Comparison of ENCODE assay signal across 8 mouse cellular contexts in genomic region chr4:114986591-114987432, GRCm38 (mm10). TPM values are rescaled to one million over a fixed set of nuclear protein-coding genes. Genes with fewer than 3 reads are reported as not detected.
A peak's percentile ranks its signal among the peaks of the same experiment; 100 is the strongest.
DNase-seq lines count a peak whose midpoint lies in the region; ATAC-seq lines count a peak whose summit lies in the region.

Gene Cmpk1 (minus strand): TSS chr4:114987241.

- DNase-seq in adrenal gland, adult 18-20 months (ENCODE audit: low spot score in 2 of 2), result peak; percentile 80 to 84
- DNase-seq in embryo, embryonic 10.5 days (ENCODE audit: low spot score), result peak; percentile 92
- DNase-seq in gastrocnemius, postnatal 25 days, result peak; percentile 87
- peak; percentile 44 to 80 for DNase-seq in left cerebral cortex, adult 9 months (ENCODE audit: low spot score in 2 of 2)
- DNase-seq in right cerebral cortex, postnatal 10 days (ENCODE audit: low spot score in 2 of 2), result peak; percentile 90
- peak; percentile 88 for DNase-seq in urinary bladder, postnatal 14 days (ENCODE audit: low spot score)

- no peaks in the 10 kb centered on the region for H3K9me3 ChIP-seq in megakaryocyte, embryonic 14.5 days

- peak; percentile 89 for ATAC-seq in inflammation-experienced regulatory T-cells, adult 6 months

- peaks cover 6% of the 10 kb centered on the region for H3K36me3 ChIP-seq in megakaryocyte, embryonic 14.5 days (replicated peaks; ENCODE audit: low read length)

- peak within 1 kb of the TSS; percentile 96 for H3K4me3 ChIP-seq in megakaryocyte, embryonic 14.5 days (replicated peaks)

- H3K27me3 ChIP-seq in megakaryocyte, embryonic 14.5 days (replicated peaks), result no peaks in the 10 kb centered on the region

- H3K4me1 ChIP-seq in megakaryocyte, embryonic 14.5 days, result peaks cover 56% of the 10 kb centered on the region

RNA-seq across cellular contexts. Expression of gene Cmpk1, which starts in this region (rescaled TPM):
- total RNA-seq in adrenal gland, adult 18-20 months (2021), result 100 to 1,000 TPM; 110 to 127 TPM
- total RNA-seq in gastrocnemius, postnatal 25 days (2021), result 10 to 100 TPM; 23.3 to 27.8 TPM
- polyA plus RNA-seq in inflammation-experienced regulatory T-cells, adult 6 months (2017; shearing (Covaris generic)), result 100 to 1,000 TPM in 1 of 3 experiments, 10 to 100 TPM in 2; 47.5 to 119 (median 55.1) TPM
- polyA plus RNA-seq in megakaryocyte, embryonic 14.5 days (2012; ENCODE audit: insufficient read depth, low replicate concordance), result 12.8 and 37.9 TPM in 2 replicates

Comparison
In these comparisons a context has a peak if more than half of its experiments do, and no peak if none do; other contexts are left out.
1. Peak in every context shown above with its lines: DNase-seq, ATAC-seq and H3K4me3 ChIP-seq.